Mouse (Mus musculus): ENCODE measurements around the gene Lfng. TPM values are rescaled to one million over a fixed set of nuclear protein-coding genes. Genes with fewer than 3 reads are reported as not detected.

Lfng gene
- polyA plus RNA-seq, 1 experiment = 1.4 TPM

DNA sequence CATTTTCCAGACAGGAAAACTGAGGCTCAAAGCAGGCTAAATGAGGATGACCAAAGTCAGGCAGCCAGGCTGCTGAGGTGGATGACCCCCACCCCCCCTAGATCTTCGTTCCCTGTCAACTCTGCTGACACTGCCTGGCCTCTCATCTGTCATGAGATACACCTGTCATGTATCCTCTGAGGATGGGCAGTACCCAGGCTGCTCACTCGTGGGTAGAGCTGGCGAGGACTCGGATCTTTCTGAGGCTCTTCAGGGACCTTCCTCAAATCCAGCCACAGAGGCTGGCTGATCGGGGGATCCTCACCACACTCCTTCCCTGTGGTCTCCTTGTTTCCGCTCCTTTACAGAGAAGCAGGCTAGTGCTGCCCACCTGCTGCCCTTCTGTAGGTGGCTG, 9.0 kb downstream of the Lfng start:
- H3K36me3 ChIP-seq (ENCODE audit: control insufficient read depth, insufficient read depth, low read length) = no peaks in the 10 kb centered on the region
- no peak overlapping the region for H3K27ac ChIP-seq (ENCODE audit: control insufficient read depth, insufficient read depth, low read depth, low read length)

DNA sequence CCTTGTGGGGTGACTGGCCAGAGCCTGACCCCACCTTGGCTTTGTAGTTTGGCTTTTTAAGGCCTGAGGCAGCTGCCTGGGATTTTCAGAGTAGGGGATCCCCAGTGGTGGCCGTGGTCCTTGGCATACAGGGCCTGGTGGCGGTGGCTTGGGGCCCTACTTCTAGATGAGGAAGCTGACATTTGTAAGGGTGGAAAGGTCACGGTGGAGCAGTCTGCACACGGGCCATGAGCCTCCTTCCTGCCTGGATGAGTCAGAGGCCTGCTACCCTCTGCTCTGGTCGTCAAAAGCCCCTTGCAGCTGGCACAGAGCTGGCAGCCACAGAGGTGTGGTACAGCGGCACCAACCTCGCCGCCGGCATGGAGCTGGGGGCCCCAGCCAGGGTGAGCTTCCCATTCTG, 9.6 kb downstream of the Lfng start:
- no peaks in the 10 kb centered on the region for H3K4me1 ChIP-seq (ENCODE audit: control insufficient read depth, insufficient read depth, low read length)
- no peak for TF ChIP-seq POLR2A (IDR thresholded peaks at IDR 0.05; ENCODE audit: control insufficient read depth, low read depth, low read length)
- no peak for TF ChIP-seq CTCF (IDR thresholded peaks at IDR 0.05; ENCODE audit: control insufficient read depth, insufficient read depth, insufficient replicate concordance, low read depth, low read length)
- no peaks in the 10 kb centered on the region for H3K27me3 ChIP-seq (ENCODE audit: control insufficient read depth, insufficient read depth, low read length)
- H3K4me3 ChIP-seq (ENCODE audit: control insufficient read depth, low read depth, low read length) = no peak overlapping the region
- H3K36me3 ChIP-seq (ENCODE audit: control insufficient read depth, insufficient read depth, low read length) = no peaks in the 10 kb centered on the region
- no peak overlapping the region for H3K27ac ChIP-seq (ENCODE audit: control insufficient read depth, insufficient read depth, low read depth, low read length)

More for the DNA sequence above, 9.0 kb downstream of the Lfng start:
- no peak for TF ChIP-seq POLR2A (IDR thresholded peaks at IDR 0.05; ENCODE audit: control insufficient read depth, low read depth, low read length)
- no peak for TF ChIP-seq CTCF (IDR thresholded peaks at IDR 0.05; ENCODE audit: control insufficient read depth, insufficient read depth, insufficient replicate concordance, low read depth, low read length)
- no peaks in the 10 kb centered on the region for H3K27me3 ChIP-seq (ENCODE audit: control insufficient read depth, insufficient read depth, low read length)
- H3K4me1 ChIP-seq (ENCODE audit: control insufficient read depth, insufficient read depth, low read length) = peaks cover 2% of the 10 kb centered on the region; the same call in 1 of the 2 replicates
- H3K4me3 ChIP-seq (ENCODE audit: control insufficient read depth, low read depth, low read length) = no peak overlapping the region

DNA sequence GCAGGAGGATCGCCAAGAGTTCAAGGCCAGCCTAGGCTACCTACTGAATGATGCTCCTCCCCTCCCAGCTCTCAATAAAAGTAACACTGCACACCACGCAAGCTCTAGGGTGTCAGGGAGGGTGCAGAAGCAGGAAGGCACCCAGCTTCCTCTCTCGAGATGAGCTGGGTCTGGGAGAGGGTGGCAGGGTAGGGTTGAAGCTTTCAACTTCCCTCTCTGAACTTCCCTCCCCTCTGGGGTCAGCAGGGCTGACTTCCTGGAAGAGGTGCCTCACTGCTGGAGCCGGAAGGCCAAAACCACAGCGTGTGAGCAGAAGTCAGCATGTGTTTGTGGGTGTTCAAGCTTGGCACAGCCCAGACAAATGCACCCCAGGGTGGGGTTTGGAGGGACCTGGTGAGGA, 10.6 kb downstream of the Lfng start:
- Histone ChIP-seq H3K27me3 (ENCODE audit: control insufficient read depth, insufficient read depth, low read length) (no peaks in the 10 kb centered on the region), H3K27ac (ENCODE audit: control insufficient read depth, insufficient read depth, low read depth, low read length) (no peak overlapping the region), H3K4me3 (ENCODE audit: control insufficient read depth, low read depth, low read length) (no peak overlapping the region), H3K36me3 (ENCODE audit: control insufficient read depth, insufficient read depth, low read length) (no peaks in the 10 kb centered on the region), H3K4me1 (ENCODE audit: control insufficient read depth, insufficient read depth, low read length) (no peaks in the 10 kb centered on the region)
- TF ChIP-seq POLR2A (IDR thresholded peaks at IDR 0.05; ENCODE audit: control insufficient read depth, low read depth, low read length) (no peak), CTCF (IDR thresholded peaks at IDR 0.05; ENCODE audit: control insufficient read depth, insufficient read depth, insufficient replicate concordance, low read depth, low read length) (no peak)

DNA sequence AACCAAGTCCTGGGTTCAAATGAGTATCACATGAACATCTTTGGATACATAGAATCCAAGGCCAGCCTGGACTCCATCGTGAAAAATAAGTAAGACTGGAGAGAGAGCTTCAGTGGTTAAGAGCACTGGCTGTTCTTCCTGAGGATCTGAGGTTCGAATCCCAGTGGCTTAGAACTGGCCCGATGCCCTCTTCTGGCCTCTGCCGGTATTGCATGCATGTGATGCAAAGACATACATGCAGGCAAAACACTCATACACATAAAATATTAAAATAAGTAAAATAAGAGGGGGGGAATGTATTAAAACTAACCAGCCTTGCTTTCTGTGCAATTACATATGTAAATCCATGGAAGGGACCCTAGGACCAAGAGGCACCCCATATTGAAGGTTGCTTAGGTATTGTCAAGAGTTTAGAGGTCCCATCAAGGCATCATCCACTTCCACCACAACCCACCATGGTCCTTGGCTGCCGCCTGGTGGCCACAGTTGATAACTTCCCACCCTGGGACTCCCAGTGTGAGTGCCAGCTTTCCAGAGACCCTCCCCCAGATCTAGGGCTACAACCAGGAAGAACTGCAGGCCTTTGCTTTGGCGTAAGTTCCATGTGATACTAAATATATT, 12.1 kb downstream of the Lfng start:
- no peaks in the 10 kb centered on the region for H3K27me3 ChIP-seq (ENCODE audit: control insufficient read depth, insufficient read depth, low read length)
- no peak for TF ChIP-seq POLR2A (IDR thresholded peaks at IDR 0.05; ENCODE audit: control insufficient read depth, low read depth, low read length)
- TF ChIP-seq CTCF (IDR thresholded peaks at IDR 0.05; ENCODE audit: control insufficient read depth, insufficient read depth, insufficient replicate concordance, low read depth, low read length) = peak; percentile 71; the same call in 1 of the 2 replicates
- H3K36me3 ChIP-seq (ENCODE audit: control insufficient read depth, insufficient read depth, low read length) = no peaks in the 10 kb centered on the region
- no peaks in the 10 kb centered on the region for H3K4me1 ChIP-seq (ENCODE audit: control insufficient read depth, insufficient read depth, low read length)
- H3K4me3 ChIP-seq (ENCODE audit: control insufficient read depth, low read depth, low read length) = no peak overlapping the region
- H3K27ac ChIP-seq (ENCODE audit: control insufficient read depth, insufficient read depth, low read depth, low read length) = no peak overlapping the region

DNA sequence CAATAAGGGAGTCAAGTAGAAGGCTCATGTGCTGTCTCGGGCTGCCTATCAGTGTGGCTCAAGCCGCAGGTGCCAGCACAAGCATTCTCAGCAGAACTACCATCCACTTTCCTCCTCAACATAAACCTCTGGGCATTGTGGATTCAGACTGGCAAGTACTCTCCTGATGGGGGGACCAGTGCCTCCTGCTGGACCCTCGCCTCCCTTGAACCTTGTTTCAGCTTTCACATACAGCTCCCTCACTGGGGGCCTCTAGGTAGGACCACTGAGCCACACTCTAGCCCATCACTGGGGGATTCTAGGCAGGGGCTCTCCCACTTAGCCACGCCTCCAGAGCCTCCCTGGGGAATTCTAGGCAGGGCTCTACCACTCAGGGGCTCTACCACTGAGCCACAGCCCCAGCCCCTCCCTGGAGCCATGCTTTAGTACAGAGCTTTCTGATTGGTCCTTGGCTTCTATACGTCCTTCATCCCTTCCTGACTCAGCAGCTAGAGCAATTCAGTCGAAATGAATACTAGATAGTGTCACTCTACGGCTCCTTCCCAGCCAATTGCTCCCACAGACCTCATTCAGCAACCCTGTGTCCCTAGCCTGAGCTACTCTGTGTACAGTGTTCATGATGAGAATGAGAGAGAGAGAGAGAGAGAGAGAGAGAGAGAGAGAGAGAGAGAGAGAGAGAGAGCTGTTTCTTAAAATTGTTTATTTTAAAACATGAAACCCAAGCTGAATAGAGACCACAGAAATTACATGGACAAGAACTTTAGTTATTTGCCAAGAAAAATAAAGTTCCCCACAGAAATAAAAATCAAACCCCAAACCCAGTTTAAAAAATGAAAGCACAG, 13.0 kb downstream of the Lfng start:
- H3K27me3 ChIP-seq (ENCODE audit: control insufficient read depth, insufficient read depth, low read length) = no peaks in the 10 kb centered on the region
- no peaks in the 10 kb centered on the region for H3K4me1 ChIP-seq (ENCODE audit: control insufficient read depth, insufficient read depth, low read length)
- no peak overlapping the region for H3K27ac ChIP-seq (ENCODE audit: control insufficient read depth, insufficient read depth, low read depth, low read length)
- H3K4me3 ChIP-seq (ENCODE audit: control insufficient read depth, low read depth, low read length) = no peak overlapping the region
- no peak for TF ChIP-seq POLR2A (IDR thresholded peaks at IDR 0.05; ENCODE audit: control insufficient read depth, low read depth, low read length)
- no peaks in the 10 kb centered on the region for H3K36me3 ChIP-seq (ENCODE audit: control insufficient read depth, insufficient read depth, low read length)

DNA sequence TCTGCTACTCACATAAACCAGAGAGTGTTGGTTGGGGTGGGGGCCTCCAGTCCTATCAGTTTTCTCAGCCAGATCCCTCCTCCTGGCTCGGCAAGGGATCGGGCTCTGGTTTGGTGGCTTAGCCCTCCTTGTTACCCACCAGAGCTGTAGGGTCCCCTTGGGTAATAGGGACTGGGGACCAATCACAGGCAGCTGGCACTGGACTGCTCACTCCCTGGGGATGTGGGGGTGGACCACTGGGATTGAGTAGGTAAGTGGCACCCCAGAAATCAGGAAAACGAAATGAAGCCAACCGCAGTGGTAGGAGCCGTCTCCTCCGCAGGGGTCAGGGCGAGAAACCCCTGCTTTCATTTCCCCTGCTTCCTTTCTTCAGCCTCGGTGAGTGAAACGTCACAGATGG, 14.0 kb downstream of the Lfng start:
- H3K4me3 ChIP-seq (ENCODE audit: control insufficient read depth, low read depth, low read length) = no peak overlapping the region
- no peaks in the 10 kb centered on the region for H3K36me3 ChIP-seq (ENCODE audit: control insufficient read depth, insufficient read depth, low read length)
- TF ChIP-seq CTCF (IDR thresholded peaks at IDR 0.05; ENCODE audit: control insufficient read depth, insufficient read depth, insufficient replicate concordance, low read depth, low read length) (no peak), POLR2A (IDR thresholded peaks at IDR 0.05; ENCODE audit: control insufficient read depth, low read depth, low read length) (no peak)

DNA sequence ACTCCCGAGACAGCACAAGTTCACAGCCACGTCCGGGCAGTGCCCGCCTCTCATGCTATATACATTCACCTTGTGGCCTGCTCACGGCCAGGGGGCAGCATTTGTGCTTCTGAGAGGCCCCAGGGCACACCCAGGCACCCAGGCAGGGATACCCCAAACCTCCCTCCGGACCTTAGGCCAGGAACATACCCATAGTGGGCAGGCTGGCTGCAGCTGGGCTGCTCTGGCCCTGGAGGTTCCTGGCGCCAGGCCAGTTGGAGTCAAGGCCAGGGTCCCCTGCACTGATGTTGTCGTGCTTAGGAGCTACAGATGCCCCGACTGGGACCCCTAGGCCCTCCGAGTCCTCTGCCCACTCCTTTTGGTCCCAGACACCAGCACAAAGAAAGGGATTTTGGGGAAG, 14.4 kb downstream of the Lfng start:
- no peaks in the 10 kb centered on the region for H3K27me3 ChIP-seq (ENCODE audit: control insufficient read depth, insufficient read depth, low read length)
- no peak overlapping the region for H3K27ac ChIP-seq (ENCODE audit: control insufficient read depth, insufficient read depth, low read depth, low read length)
- H3K36me3 ChIP-seq (ENCODE audit: control insufficient read depth, insufficient read depth, low read length) = no peaks in the 10 kb centered on the region
- no peaks in the 10 kb centered on the region for H3K4me1 ChIP-seq (ENCODE audit: control insufficient read depth, insufficient read depth, low read length)
- TF ChIP-seq CTCF (IDR thresholded peaks at IDR 0.05; ENCODE audit: control insufficient read depth, insufficient read depth, insufficient replicate concordance, low read depth, low read length) = no peak
- TF ChIP-seq POLR2A (IDR thresholded peaks at IDR 0.05; ENCODE audit: control insufficient read depth, low read depth, low read length) = no peak
- H3K4me3 ChIP-seq (ENCODE audit: control insufficient read depth, low read depth, low read length) = no peak overlapping the region

More for the DNA sequence above, 14.0 kb downstream of the Lfng start:
- Histone ChIP-seq H3K4me1 (ENCODE audit: control insufficient read depth, insufficient read depth, low read length) (no peaks in the 10 kb centered on the region), H3K27ac (ENCODE audit: control insufficient read depth, insufficient read depth, low read depth, low read length) (no peak overlapping the region), H3K27me3 (ENCODE audit: control insufficient read depth, insufficient read depth, low read length) (no peaks in the 10 kb centered on the region)
